Mouse (Mus musculus) T-cell, adult 2 months (primary cell): ENCODE measurements around the gene Fam118a.
"Not testable (repeated sequence)": the region's sequence is repeated elsewhere in the genome, so short reads cannot be mapped to it uniquely, and the experiment has no call there.

Source experiments
- DNase-seq: peaks from one replicate; pipeline ENCODE4 v3.0.0; 2022; ENCODE audit warnings: low spot score

Gene Fam118a

GRCm38 (mm10) chr15:85028648-85029047 is at the start of gene Fam118a:
Fam118a (plus strand) TSS chr15:85028948.
- DNase-seq, result not testable (repeated sequence)

GRCm38 (mm10) chr15:84981609-84982313 is 47.0 kb upstream of the Fam118a start:
- no peak for DNase-seq

GRCm38 (mm10) chr15:84982888-84983287 is 45.9 kb upstream of the Fam118a start:
- no peak for DNase-seq

- no peak for DNase-seq
Observed at GRCm38 (mm10) chr15:84983721-84984120, 45.0 kb upstream of the Fam118a start.

GRCm38 (mm10) chr15:84985516-84986160 is 43.1 kb upstream of the Fam118a start:
- no peak for DNase-seq

GRCm38 (mm10) chr15:84986171-84987019 is 42.4 kb upstream of the Fam118a start:
- no peak for DNase-seq

GRCm38 (mm10) chr15:84987020-84987815 is 41.5 kb upstream of the Fam118a start:
- peak; percentile 32 for DNase-seq

- DNase-seq, result peak; percentile 88
Observed at GRCm38 (mm10) chr15:84987874-84988825, 40.6 kb upstream of the Fam118a start, which contains the start of gene 5031439G07Rik. 5031439G07Rik (minus strand) TSS chr15:84988551.

GRCm38 (mm10) chr15:84989098-84989497 is 39.6 kb upstream of the Fam118a start:
- no peak for DNase-seq

- DNase-seq, result no peak
Observed at GRCm38 (mm10) chr15:84989771-84990170, 39.0 kb upstream of the Fam118a start.

GRCm38 (mm10) chr15:84994498-84994897 is 34.2 kb upstream of the Fam118a start:
- DNase-seq, result no peak

- DNase-seq, result no peak
Observed at GRCm38 (mm10) chr15:84995041-84995440, 33.7 kb upstream of the Fam118a start.

GRCm38 (mm10) chr15:84995967-84996366 is 32.8 kb upstream of the Fam118a start:
- DNase-seq, result peak; percentile 51

- no peak for DNase-seq
Observed at GRCm38 (mm10) chr15:84997768-84998454, 30.8 kb upstream of the Fam118a start.

GRCm38 (mm10) chr15:84999911-85000310 is 28.8 kb upstream of the Fam118a start:
- DNase-seq, result no peak

GRCm38 (mm10) chr15:85000984-85001982 is 27.5 kb upstream of the Fam118a start:
- peak; percentile 81 for DNase-seq

GRCm38 (mm10) chr15:85009666-85010065 is 19.1 kb upstream of the Fam118a start:
- DNase-seq, result no peak

GRCm38 (mm10) chr15:85011895-85012661 is 16.7 kb upstream of the Fam118a start:
- DNase-seq, result no peak
